Mouse (Mus musculus): ENCODE measurements around the gene Gm21987. TPM values are rescaled to one million over a fixed set of nuclear protein-coding genes. Genes with fewer than 3 reads are reported as not detected.

Gene Gm21987
- total RNA-seq, 1 experiment = not detected

DNA sequence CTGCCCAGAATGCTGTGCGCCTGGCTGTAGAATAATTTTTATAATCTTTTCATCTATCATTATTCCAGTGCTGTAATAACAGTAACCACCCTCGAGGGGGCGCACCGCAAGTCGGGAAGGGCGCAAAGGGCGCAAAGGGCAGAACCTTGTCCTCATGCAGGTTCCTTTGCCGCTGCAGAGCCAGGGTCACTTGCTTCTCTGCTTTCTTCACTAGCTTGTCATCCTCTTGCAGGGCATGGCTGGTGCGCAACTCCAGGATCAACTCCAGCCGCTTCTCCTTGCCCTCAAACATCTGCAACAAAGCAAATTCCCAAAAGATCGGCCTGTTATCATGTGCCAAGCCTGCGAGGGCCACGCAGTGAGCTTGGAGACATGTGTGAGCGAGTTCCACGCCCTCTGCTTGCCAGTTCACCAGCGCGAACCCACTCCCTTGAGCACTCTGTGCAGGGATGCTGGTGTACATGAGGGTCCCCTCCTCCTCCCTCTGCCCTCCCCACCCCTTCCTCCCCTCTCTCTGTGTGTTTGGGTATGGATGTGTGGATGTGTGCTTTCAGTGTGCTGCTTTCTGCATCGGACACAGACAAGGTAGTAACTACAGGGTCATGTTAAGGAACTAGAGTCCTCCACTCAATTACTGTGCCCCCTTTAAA is 40.1 kb upstream of the Gm21987 start:
- no peak overlapping the region for H3K27ac ChIP-seq (ENCODE audit: insufficient read depth, low read depth, low read length, poor library complexity, severe bottlenecking)
- in situ Hi-C loops (cut with MboI; ENCODE audit: low sequenced_read_pairs in 2 of 2, unreplicated experiment in 2 of 2) = no loop called here

DNA sequence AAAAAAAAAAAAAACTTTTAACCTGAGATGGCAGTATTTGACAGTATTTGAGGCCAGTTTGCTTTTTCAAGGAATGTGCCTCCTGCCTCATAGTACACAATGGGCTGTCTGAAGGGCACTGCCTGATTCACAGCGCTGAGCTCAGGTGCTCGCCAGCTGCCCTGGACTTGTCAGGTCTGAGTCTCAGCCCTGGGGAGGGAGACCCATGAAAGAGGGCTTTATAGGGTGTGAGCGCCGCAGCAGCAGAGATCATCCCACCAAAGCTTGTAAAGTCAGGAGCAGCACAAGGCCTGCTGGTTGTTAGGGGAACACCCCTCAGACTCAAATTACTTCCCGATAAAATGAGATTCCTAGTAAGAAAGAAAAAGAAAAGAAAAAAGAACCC is 39.6 kb upstream of the Gm21987 start:
- no peak overlapping the region for H3K9ac ChIP-seq (ENCODE audit: insufficient read depth, low read depth, low read length, poor library complexity, severe bottlenecking)
- H3K36me3 ChIP-seq (ENCODE audit: control insufficient read depth, insufficient read depth, low read length, poor library complexity, severe bottlenecking) = no peaks in the 10 kb centered on the region
- DNase-seq (ENCODE audit: low read depth, low spot score) = no peak
- H3K4me1 ChIP-seq (ENCODE audit: control insufficient read depth in 2 of 2, insufficient read depth in 2 of 2, low read length in 2 of 2, poor library complexity in 1 of 2) = peaks cover 7 to 15% of the 10 kb centered on the region in 2 experiments; a peak in 2 of 4 replicates
- no peak overlapping the region for H3K27ac ChIP-seq (ENCODE audit: insufficient read depth, low read depth, low read length, poor library complexity, severe bottlenecking)
- H3K9me3 ChIP-seq (ENCODE audit: control insufficient read depth, insufficient read depth, low read depth, low read length) = no peaks in the 10 kb centered on the region
- TF ChIP-seq CHD2 (IDR thresholded peaks at IDR 0.05; ENCODE audit: low read depth, low read length) (no peak), ZC3H11A (IDR thresholded peaks at IDR 0.05; ENCODE audit: borderline replicate concordance, low read depth, low read length) (no peak), ZNF384 (IDR thresholded peaks at IDR 0.05; ENCODE audit: low read depth, low read length) (no peak), HCFC1 (IDR thresholded peaks at IDR 0.05; ENCODE audit: borderline replicate concordance, insufficient read depth, low read length) (no peak), MAFK (IDR thresholded peaks at IDR 0.05; ENCODE audit: insufficient read depth, low read depth, low read length) (no peak)
- H3K4me3 ChIP-seq (ENCODE audit: insufficient read depth in 1 of 2, low read depth in 1 of 2, low read length in 2 of 2, poor library complexity in 1 of 2, severe bottlenecking in 1 of 2) = no peak overlapping the region
- in situ Hi-C loops (cut with MboI; ENCODE audit: low sequenced_read_pairs in 2 of 2, unreplicated experiment in 2 of 2) = no loop called here

More for the DNA sequence above, 40.1 kb upstream of the Gm21987 start:
- Histone ChIP-seq H3K9me3 (ENCODE audit: control insufficient read depth, insufficient read depth, low read depth, low read length) (no peaks in the 10 kb centered on the region), H3K4me3 (ENCODE audit: insufficient read depth in 1 of 2, low read depth in 1 of 2, low read length in 2 of 2, poor library complexity in 1 of 2, severe bottlenecking in 1 of 2) (peak overlapping the region; percentile 2 to 18; a peak in 2 of 4 replicates), H3K4me1 (ENCODE audit: control insufficient read depth in 2 of 2, insufficient read depth in 2 of 2, low read length in 2 of 2, poor library complexity in 1 of 2) (peaks cover 7 to 17% of the 10 kb centered on the region in 2 experiments; a peak in 2 of 4 replicates), H3K36me3 (ENCODE audit: control insufficient read depth, insufficient read depth, low read length, poor library complexity, severe bottlenecking) (no peaks in the 10 kb centered on the region), H3K9ac (ENCODE audit: insufficient read depth, low read depth, low read length, poor library complexity, severe bottlenecking) (peak overlapping the region; percentile 49; the same call in 1 of the 2 replicates)
- no peak for DNase-seq (ENCODE audit: low read depth, low spot score)
- TF ChIP-seq HCFC1 (IDR thresholded peaks at IDR 0.05; ENCODE audit: borderline replicate concordance, insufficient read depth, low read length) = 0 out of 2 replicates have a peak, but pooled peaks have one; percentile 35
- 0 out of 2 replicates have a peak, but pooled peaks have one; percentile 24 for TF ChIP-seq ZC3H11A (IDR thresholded peaks at IDR 0.05; ENCODE audit: borderline replicate concordance, low read depth, low read length)
- no peak for TF ChIP-seq CHD2 (IDR thresholded peaks at IDR 0.05; ENCODE audit: low read depth, low read length)
- TF ChIP-seq ZNF384 (IDR thresholded peaks at IDR 0.05; ENCODE audit: low read depth, low read length) = no peak
- no peak for TF ChIP-seq MAFK (IDR thresholded peaks at IDR 0.05; ENCODE audit: insufficient read depth, low read depth, low read length)

DNA sequence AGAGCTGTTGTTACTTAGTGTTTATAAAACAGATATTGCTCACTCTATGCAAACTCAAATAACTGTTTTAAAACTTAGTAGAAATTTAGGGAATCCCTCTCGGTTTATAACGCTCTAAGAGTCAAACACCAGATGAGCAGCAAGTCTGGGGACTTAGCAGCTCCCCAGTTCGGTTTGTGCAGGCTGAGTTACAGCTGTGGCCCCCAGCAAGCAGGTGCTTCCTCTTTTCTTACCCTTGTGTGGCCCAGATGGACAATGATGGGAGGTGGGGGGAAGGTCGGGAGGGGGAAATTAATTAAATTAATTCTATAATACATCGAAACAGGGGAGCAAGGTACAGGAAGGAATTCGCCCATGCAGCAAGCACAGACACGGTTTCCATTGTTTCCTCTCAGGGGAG is 39.2 kb upstream of the Gm21987 start:
- no peak for DNase-seq (ENCODE audit: low read depth, low spot score)
- H3K9ac ChIP-seq (ENCODE audit: insufficient read depth, low read depth, low read length, poor library complexity, severe bottlenecking) = no peak overlapping the region
- peaks cover 7 to 15% of the 10 kb centered on the region in 2 experiments; a peak in 2 of 4 replicates for H3K4me1 ChIP-seq (ENCODE audit: control insufficient read depth in 2 of 2, insufficient read depth in 2 of 2, low read length in 2 of 2, poor library complexity in 1 of 2)
- H3K27ac ChIP-seq (ENCODE audit: insufficient read depth, low read depth, low read length, poor library complexity, severe bottlenecking) = no peak overlapping the region
- in situ Hi-C loops (cut with MboI; ENCODE audit: low sequenced_read_pairs in 2 of 2, unreplicated experiment in 2 of 2) = no loop called here
- TF ChIP-seq CHD2 (IDR thresholded peaks at IDR 0.05; ENCODE audit: low read depth, low read length) = no peak
- TF ChIP-seq ZNF384 (IDR thresholded peaks at IDR 0.05; ENCODE audit: low read depth, low read length) = no peak
- TF ChIP-seq ZC3H11A (IDR thresholded peaks at IDR 0.05; ENCODE audit: borderline replicate concordance, low read depth, low read length) = no peak
- no peak for TF ChIP-seq MAFK (IDR thresholded peaks at IDR 0.05; ENCODE audit: insufficient read depth, low read depth, low read length)
- TF ChIP-seq HCFC1 (IDR thresholded peaks at IDR 0.05; ENCODE audit: borderline replicate concordance, insufficient read depth, low read length) = no peak
- no peaks in the 10 kb centered on the region for H3K9me3 ChIP-seq (ENCODE audit: control insufficient read depth, insufficient read depth, low read depth, low read length)
- no peak overlapping the region for H3K4me3 ChIP-seq (ENCODE audit: insufficient read depth in 1 of 2, low read depth in 1 of 2, low read length in 2 of 2, poor library complexity in 1 of 2, severe bottlenecking in 1 of 2)
- no peaks in the 10 kb centered on the region for H3K36me3 ChIP-seq (ENCODE audit: control insufficient read depth, insufficient read depth, low read length, poor library complexity, severe bottlenecking)

DNA sequence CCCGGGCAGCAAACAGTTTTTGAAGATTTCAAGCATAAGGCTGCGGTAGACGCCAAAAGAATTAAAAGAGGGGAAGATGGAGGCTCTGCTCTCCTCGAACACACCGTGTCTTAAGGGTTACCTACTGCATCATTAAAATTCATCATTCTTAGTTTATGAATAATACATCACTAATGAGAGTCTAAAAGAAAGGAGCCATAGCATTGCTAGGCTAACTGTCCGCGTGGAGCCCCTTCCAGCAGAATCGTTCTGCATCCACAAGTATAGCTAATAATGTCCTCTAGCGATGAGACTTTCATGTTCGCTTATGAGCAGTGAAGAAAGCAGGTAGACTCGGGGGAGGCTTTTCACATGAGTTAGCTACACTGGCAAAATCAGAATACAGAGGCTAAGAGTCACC is 38.6 kb upstream of the Gm21987 start:
- in situ Hi-C loops (cut with MboI; ENCODE audit: low sequenced_read_pairs in 2 of 2, unreplicated experiment in 2 of 2) = no loop called here
- no peak overlapping the region for H3K4me3 ChIP-seq (ENCODE audit: insufficient read depth in 1 of 2, low read depth in 1 of 2, low read length in 2 of 2, poor library complexity in 1 of 2, severe bottlenecking in 1 of 2)
- TF ChIP-seq HCFC1 (IDR thresholded peaks at IDR 0.05; ENCODE audit: borderline replicate concordance, insufficient read depth, low read length) (no peak), CHD2 (IDR thresholded peaks at IDR 0.05; ENCODE audit: low read depth, low read length) (no peak), MAFK (IDR thresholded peaks at IDR 0.05; ENCODE audit: insufficient read depth, low read depth, low read length) (no peak), ZNF384 (IDR thresholded peaks at IDR 0.05; ENCODE audit: low read depth, low read length) (no peak), ZC3H11A (IDR thresholded peaks at IDR 0.05; ENCODE audit: borderline replicate concordance, low read depth, low read length) (no peak)
- no peak overlapping the region for H3K27ac ChIP-seq (ENCODE audit: insufficient read depth, low read depth, low read length, poor library complexity, severe bottlenecking)
- no peaks in the 10 kb centered on the region for H3K36me3 ChIP-seq (ENCODE audit: control insufficient read depth, insufficient read depth, low read length, poor library complexity, severe bottlenecking)
- no peak overlapping the region for H3K9ac ChIP-seq (ENCODE audit: insufficient read depth, low read depth, low read length, poor library complexity, severe bottlenecking)
- H3K9me3 ChIP-seq (ENCODE audit: control insufficient read depth, insufficient read depth, low read depth, low read length) = no peaks in the 10 kb centered on the region
- DNase-seq (ENCODE audit: low read depth, low spot score) = no peak
- H3K4me1 ChIP-seq (ENCODE audit: control insufficient read depth in 2 of 2, insufficient read depth in 2 of 2, low read length in 2 of 2, poor library complexity in 1 of 2) = peaks cover 7 to 15% of the 10 kb centered on the region in 2 experiments; a peak in 2 of 4 replicates

Measured in ES-E14 (cell line).